Mouse (Mus musculus): ENCODE data around the gene Apmap.
"Not testable (repeated sequence)": the region's sequence is repeated elsewhere in the genome, so short reads cannot be mapped to it uniquely, and the experiment has no call there.

The Apmap gene

DNA sequence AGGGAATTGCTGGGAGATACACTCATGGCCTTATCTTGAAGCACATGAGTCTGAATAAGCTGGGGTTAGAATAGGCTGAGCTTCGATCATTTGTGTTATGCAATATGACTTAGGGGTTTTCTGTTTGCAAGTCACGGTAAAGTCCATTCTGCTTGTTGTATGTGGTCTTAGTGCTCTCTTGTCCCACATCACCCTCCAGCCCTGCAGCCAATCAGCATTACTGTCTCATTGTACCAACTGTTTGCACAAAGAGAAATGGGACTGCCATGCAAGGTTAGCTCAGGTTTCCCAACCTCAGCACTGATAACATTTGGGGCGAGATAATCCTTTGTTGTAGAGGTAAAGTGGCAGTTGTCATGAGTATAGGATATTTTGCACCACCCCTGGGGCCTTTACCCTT lies 1.7 kb upstream of the Apmap start:
- no peak for DNase-seq

DNA sequence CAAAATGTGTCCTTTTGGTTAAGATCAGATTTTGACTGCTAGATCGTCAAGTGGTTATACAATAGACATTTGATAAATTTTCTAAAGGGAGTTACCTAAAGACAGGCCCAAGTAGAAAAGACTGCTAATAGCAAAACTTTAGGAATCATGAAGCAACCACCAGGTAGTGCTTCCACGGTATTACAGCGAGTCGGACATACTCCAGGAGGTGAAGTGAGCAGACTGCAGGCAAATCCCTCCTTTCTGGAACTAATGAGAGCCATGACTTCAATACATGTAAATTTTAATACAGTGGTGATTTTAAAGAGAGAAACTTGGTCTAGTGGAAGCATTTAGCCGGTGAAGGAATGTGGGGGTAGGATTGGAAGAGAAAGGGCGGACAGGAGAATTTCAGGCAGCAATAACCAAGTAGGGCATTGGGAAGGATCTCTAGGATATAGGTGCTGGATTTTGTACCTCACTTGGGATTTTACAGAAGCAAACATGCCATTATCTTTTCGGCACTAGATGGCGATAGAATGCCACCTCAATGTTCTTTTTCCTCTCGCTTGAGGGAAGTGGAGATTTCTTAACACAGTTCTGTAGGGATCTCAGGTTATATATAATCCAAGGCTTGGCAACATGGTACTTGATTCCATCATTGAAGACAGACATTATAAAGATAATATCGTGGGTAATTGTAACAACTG lies 649 bp upstream of the Apmap start:
- peak; percentile 31 to 73 for DNase-seq

DNA sequence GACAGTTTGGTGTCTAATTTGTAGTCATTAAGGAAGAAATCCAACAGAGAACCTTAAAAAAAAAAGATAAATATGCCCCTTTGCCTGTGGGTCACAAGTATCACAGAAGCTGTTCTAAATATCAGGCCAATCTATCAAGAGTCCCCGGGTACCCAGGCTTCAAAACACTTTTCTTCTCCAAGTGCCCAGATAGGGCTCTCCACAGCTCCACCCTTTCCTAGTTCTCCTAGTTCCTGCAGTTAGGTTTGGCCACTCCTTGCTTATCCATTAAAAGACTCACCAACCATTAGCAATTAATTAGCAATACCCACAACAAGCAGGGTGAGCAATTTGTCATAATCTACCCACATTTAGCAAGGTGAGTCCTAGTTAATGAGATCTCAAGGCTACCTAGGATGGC lies 1.3 kb downstream of the Apmap start:
- DNase-seq = peak; percentile 42 to 53

- no peak for DNase-seq
These were observed 3.6 kb downstream of the Apmap start for GRCm38 (mm10) chr2:150604802-150605201.

DNA sequence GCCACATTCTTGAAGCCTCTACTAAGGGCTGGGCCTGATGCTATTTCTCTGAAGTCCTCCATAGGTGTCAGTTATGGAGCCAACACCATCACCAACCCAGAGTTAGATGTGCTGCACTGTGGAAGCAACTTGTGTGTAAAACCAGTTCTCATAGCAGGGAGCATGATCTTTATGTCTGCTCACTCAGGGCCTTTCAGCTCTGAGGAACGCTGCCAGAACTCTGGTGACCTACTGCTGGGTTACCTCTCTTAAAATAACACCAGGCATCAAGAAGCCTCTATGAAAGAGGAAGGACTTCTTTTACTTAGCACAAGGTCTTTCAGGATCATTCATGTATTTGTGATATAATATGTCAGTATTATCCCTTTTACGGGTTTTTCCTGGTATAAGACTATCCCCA lies 6.2 kb downstream of the Apmap start:
- no peak for DNase-seq

DNA sequence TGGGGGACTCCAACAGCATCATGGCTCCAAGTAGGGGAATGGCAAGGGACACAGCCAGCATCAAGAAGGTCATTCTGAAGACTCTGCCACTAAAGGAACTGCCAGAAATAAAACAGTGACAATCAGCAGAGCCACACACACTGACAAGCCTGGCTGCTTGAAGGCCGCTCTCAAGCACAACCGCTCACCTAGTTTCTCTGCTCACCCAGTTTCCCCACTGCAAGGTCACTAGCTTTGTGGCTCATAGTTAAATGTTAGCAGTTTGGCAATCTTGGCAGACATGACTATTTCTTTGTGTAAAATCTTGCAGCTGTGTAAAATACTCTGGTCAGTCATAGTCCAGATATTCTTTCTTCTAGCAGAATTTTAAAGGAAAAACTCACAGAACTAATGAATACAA lies 8.1 kb downstream of the Apmap start:
- no peak for DNase-seq

DNA sequence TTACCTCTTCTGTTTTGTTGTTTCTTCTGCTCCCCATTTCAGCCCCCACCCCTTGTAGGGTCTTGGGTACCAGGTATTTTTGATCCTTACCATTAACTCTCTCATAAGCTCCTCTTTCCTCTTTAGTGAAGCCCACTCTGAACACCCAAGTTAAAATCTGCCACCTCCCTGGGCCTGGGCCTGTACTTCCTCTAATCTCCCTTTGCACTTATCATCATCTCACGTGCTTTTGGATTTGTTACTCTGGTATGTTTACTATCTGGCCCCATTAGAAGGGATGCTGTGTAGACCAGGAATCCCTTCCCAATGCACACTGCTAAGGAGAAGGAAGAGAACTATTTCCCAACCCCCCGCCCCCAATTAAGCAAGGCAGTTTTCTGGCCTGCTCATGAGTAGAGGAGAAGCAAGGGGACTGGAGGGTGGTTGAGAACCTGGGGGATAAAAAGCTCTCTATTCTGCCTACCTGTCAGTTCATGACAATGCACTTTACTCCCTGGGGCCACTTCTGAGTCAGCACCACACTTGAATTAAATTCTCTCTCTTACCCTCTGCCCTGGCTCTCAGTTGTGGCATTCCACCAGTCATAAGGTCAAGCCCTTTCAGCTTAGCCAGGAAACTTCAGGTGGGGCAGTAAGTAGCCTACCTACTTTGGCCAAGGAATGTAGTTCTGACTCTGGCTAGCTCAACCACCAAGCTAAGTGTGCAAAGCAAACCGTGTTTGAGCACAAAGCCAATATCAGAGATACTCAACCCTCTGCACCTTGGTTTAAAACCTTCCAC lies 12.8 kb downstream of the Apmap start:
- DNase-seq = peak; percentile 56 to 71

DNA sequence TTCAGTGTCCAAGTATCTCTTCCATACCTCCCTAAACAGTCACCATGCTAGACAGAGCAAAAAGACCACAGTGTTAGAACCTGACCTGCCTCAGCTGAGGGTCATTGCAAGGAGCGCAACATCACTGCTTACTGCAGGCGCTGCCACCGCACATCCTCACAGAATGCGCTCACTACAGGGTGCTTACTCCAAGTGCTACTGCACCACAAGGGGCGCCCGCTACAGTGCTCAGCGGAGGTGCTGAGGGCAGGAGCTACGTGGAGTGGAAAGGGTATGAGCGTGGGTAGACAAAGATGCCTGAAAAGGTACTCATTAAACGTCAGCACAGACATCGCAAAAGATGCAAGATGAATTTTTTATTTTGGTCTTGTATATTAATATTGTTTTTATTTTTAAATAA lies 19.3 kb downstream of the Apmap start:
- no peak for DNase-seq

GRCm38 (mm10) chr2:150579628-150580027 lies 28.7 kb downstream of the Apmap start:
- no peak for DNase-seq

- no peak for DNase-seq
These were observed 29.8 kb downstream of the Apmap start for GRCm38 (mm10) chr2:150578603-150579002.

- no peak for DNase-seq
These were observed 32.1 kb downstream of the Apmap start for GRCm38 (mm10) chr2:150576256-150576655.

- DNase-seq = no peak
These were observed 35.9 kb downstream of the Apmap start for GRCm38 (mm10) chr2:150572463-150572862.

- no peak for DNase-seq
These were observed 37.6 kb downstream of the Apmap start for GRCm38 (mm10) chr2:150570761-150571160.

- no peak for DNase-seq
These were observed 38.3 kb downstream of the Apmap start, which contains the start of gene Cst7 for GRCm38 (mm10) chr2:150569847-150570590. Gene Cst7, plus strand, starts transcription at chr2:150570415.

DNA sequence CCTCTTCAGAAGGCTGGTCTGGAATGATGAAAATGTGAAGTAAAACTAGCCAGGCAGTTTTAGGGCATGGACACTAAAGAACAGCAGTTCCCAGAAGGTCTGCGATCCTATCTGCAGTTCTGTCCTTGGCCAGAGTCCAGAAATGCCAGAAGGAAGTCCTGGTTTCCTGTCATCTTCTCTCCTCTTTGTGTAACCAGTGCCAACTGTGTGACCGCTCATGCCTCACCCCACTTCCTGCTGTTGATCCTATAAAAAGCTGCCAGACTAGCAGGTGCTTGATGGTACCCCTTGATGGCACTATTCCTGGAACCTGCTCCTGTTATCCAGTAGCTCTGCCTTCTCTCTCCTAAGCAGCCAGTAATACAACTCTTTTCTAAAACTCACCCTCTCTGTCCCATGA lies 41.3 kb downstream of the Apmap start:
- no peak for DNase-seq

GRCm38 (mm10) chr2:150558568-150558967 lies 49.8 kb downstream of the Apmap start:
- DNase-seq = peak in 1 of 2 experiments; percentile 9

- DNase-seq = not testable (repeated sequence)
These were observed 58.8 kb downstream of the Apmap start for GRCm38 (mm10) chr2:150549576-150549975.

Measured in lung, adult 18-20 months (tissue).